ENCODE assay signal across 8 mouse cellular contexts in the genomic region with DNA sequence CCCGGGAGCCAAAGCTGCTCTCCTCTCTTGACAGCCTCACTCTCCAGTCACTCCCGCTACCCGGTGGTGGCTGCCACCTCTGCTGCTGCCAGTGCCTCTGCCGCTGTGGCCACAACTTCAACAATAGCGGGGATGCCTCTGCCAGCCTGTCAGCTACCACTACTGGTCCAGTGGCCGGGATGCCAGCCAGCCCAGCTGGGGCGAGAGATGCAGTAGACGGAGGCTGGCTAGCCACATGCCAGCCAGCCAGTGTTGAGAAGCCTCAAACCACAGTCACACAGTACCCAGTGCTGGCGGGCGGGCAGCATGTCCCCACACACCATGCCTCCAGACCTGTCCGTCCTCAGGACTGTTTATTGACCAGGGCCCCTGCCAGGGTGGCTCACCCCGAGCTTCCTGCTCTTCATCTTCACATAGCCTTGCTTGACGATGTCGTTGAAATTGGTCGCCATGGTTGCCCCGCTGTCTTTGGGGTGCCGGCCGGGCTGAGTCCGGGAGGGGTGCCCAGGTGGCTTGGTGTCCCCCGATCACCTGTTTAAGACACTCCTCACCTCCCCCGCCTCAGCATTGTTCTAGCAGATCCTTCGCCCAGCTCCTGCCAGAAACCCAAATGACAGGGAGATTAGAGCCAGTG. TPM values are rescaled to one million over a fixed set of nuclear protein-coding genes. Genes with fewer than 3 reads are reported as not detected.
A peak's percentile ranks its signal among the peaks of the same experiment; 100 is the strongest.
DNase-seq lines count a peak whose midpoint lies in the region; ATAC-seq and TF ChIP-seq lines count a peak whose summit lies in the region.

No protein-coding gene starts in this region.

- TF ChIP-seq CTCF in liver, postnatal 0 days (IDR thresholded peaks at IDR 0.05; ENCODE audit: low read depth): no peak

- H3K27me3 ChIP-seq in forebrain, embryonic 16.5 days (replicated peaks; ENCODE audit: control insufficient read depth, insufficient read depth, low read length): no peaks in the 10 kb centered on the region
- peaks cover 5% of the 10 kb centered on the region; the same call in 1 of the 2 replicates for H3K27me3 ChIP-seq in kidney, embryonic 16.5 days (ENCODE audit: insufficient read depth, low read length)
- H3K27me3 ChIP-seq in liver, postnatal 0 days (ENCODE audit: insufficient read depth, low read length): peaks cover 26% of the 10 kb centered on the region
- H3K27me3 ChIP-seq in neural tube, embryonic 13.5 days: peaks cover 22% of the 10 kb centered on the region

- ATAC-seq in forebrain, embryonic 16.5 days: peak; percentile 47
- ATAC-seq in kidney, embryonic 16.5 days (ENCODE audit: low FRiP score, low TSS enrichment): peak; percentile 21
- no peak for ATAC-seq in liver, postnatal 0 days
- ATAC-seq in neural tube, embryonic 13.5 days (ENCODE audit: low read depth): peak; percentile 66

- H3K9me3 ChIP-seq in forebrain, embryonic 16.5 days (ENCODE audit: control insufficient read depth, low read length): no peaks in the 10 kb centered on the region
- no peaks in the 10 kb centered on the region for H3K9me3 ChIP-seq in kidney, embryonic 16.5 days (ENCODE audit: low read length)
- no peaks in the 10 kb centered on the region for H3K9me3 ChIP-seq in liver, postnatal 0 days (ENCODE audit: low read length)
- H3K9me3 ChIP-seq in neural tube, embryonic 13.5 days: no peaks in the 10 kb centered on the region

- no peak for TF ChIP-seq EP300 in liver, postnatal 0 days (IDR thresholded peaks at IDR 0.05; ENCODE audit: low read depth)

- peaks cover 9% of the 10 kb centered on the region; the same call in 1 of the 2 replicates for H3K36me3 ChIP-seq in forebrain, embryonic 16.5 days (ENCODE audit: control insufficient read depth, insufficient read depth)
- H3K36me3 ChIP-seq in kidney, embryonic 16.5 days (ENCODE audit: insufficient read depth, low read length): peaks cover 18% of the 10 kb centered on the region
- H3K36me3 ChIP-seq in liver, postnatal 0 days (replicated peaks; ENCODE audit: insufficient read depth, low read length): 0 out of 2 replicates have a peak, but pooled peaks cover 8% of the 10 kb centered on the region
- H3K36me3 ChIP-seq in neural tube, embryonic 13.5 days: peaks cover 21% of the 10 kb centered on the region

- peak overlapping the region; percentile 66 for H3K4me3 ChIP-seq in forebrain, embryonic 16.5 days (replicated peaks; ENCODE audit: low read length)
- peak overlapping the region; percentile 57 for H3K4me3 ChIP-seq in kidney, embryonic 16.5 days (ENCODE audit: low read length)
- H3K4me3 ChIP-seq in liver, postnatal 0 days (ENCODE audit: low read depth, low read length): peak overlapping the region; percentile 24
- peak overlapping the region; percentile 70 for H3K4me3 ChIP-seq in neural tube, embryonic 13.5 days

- peaks cover 55% of the 10 kb centered on the region for H3K4me1 ChIP-seq in forebrain, embryonic 16.5 days (replicated peaks; ENCODE audit: control insufficient read depth, insufficient read depth, low read length)
- H3K4me1 ChIP-seq in kidney, embryonic 16.5 days (ENCODE audit: insufficient read depth, low read length): peaks cover 52% of the 10 kb centered on the region
- peaks cover 21% of the 10 kb centered on the region for H3K4me1 ChIP-seq in liver, postnatal 0 days (ENCODE audit: insufficient read depth)
- peaks cover 73% of the 10 kb centered on the region for H3K4me1 ChIP-seq in neural tube, embryonic 13.5 days (replicated peaks)

- H3K27ac ChIP-seq in forebrain, embryonic 16.5 days (ENCODE audit: low read length): peak overlapping the region; percentile 70
- H3K27ac ChIP-seq in kidney, embryonic 16.5 days (ENCODE audit: low read length): peak overlapping the region; percentile 83
- H3K27ac ChIP-seq in liver, postnatal 0 days (ENCODE audit: low read depth): no peak overlapping the region
- peak overlapping the region; percentile 81 for H3K27ac ChIP-seq in neural tube, embryonic 13.5 days (replicated peaks)

- WGBS in forebrain, embryonic 16.5 days: under 1% methylated on average over 22 of the region's 22 CpGs
- WGBS in kidney, embryonic 16.5 days: 1% methylated on average over 22 of the region's 22 CpGs
- 5% methylated on average over 19 of the region's 22 CpGs for WGBS in liver, postnatal 0 days (ENCODE audit: insufficient replicate concordance)
- 2% methylated on average over 22 of the region's 22 CpGs for WGBS in neural tube, embryonic 13.5 days

- DNase-seq in embryo, embryonic 11 days: peak; percentile 17
- DNase-seq in embryo, embryonic 10.5 days (ENCODE audit: low spot score): no peak
- DNase-seq in adipocyte (ENCODE audit: low spot score): peak; percentile 24
- DNase-seq in liver, postnatal 0 days: no peak
- no peak for DNase-seq in spleen, postnatal 10 days (ENCODE audit: low spot score in 2 of 2)

- H3K4me2 ChIP-seq in forebrain, embryonic 16.5 days (ENCODE audit: low read length): peak overlapping the region; percentile 77
- peak overlapping the region; percentile 97 for H3K4me2 ChIP-seq in kidney, embryonic 16.5 days (replicated peaks; ENCODE audit: low read depth, low read length)
- H3K4me2 ChIP-seq in liver, postnatal 0 days (ENCODE audit: low read depth, low read length): peak overlapping the region; percentile 62
- H3K4me2 ChIP-seq in neural tube, embryonic 13.5 days: peak overlapping the region; percentile 94

- H3K9ac ChIP-seq in forebrain, embryonic 16.5 days (replicated peaks; ENCODE audit: low read depth, low read length): peak overlapping the region; percentile 77
- H3K9ac ChIP-seq in kidney, embryonic 16.5 days (replicated peaks; ENCODE audit: low read length): peak overlapping the region; percentile 67
- H3K9ac ChIP-seq in liver, postnatal 0 days (replicated peaks): peak overlapping the region; percentile 11; the same call in 1 of the 2 replicates
- peak overlapping the region; percentile 89 for H3K9ac ChIP-seq in neural tube, embryonic 13.5 days

RNA-seq across cellular contexts. Expression of a gene that starts 5.5 kb away (rescaled TPM):
- polyA plus RNA-seq in forebrain, embryonic 16.5 days (2015; fragmentation: Nextera tagmentation; extraction: Ambion mirVana): 75.3 and 81.4 TPM in 2 replicates
- 34.8 and 39.3 TPM in 2 replicates for polyA plus RNA-seq in kidney, embryonic 16.5 days (2015; fragmentation: Nextera tagmentation; extraction: Ambion mirVana)
- 3.5 and 4.5 TPM in 2 replicates for polyA plus RNA-seq in liver, postnatal 0 days (2015; fragmentation: Nextera tagmentation; extraction: Ambion mirVana)
- polyA plus RNA-seq in neural tube, embryonic 13.5 days (2015; fragmentation: Nextera tagmentation; extraction: Ambion mirVana): 80.2 and 103 TPM in 2 replicates

RNA-seq across cellular contexts. Expression of a gene that starts 13.3 kb away (rescaled TPM):
- polyA plus RNA-seq in forebrain, embryonic 16.5 days (2015; fragmentation: Nextera tagmentation; extraction: Ambion mirVana): 150 and 153 TPM in 2 replicates
- polyA plus RNA-seq in kidney, embryonic 16.5 days (2015; fragmentation: Nextera tagmentation; extraction: Ambion mirVana): 157 and 179 TPM in 2 replicates
- 50.6 and 52.1 TPM in 2 replicates for polyA plus RNA-seq in liver, postnatal 0 days (2015; fragmentation: Nextera tagmentation; extraction: Ambion mirVana)
- polyA plus RNA-seq in neural tube, embryonic 13.5 days (2015; fragmentation: Nextera tagmentation; extraction: Ambion mirVana): 116 and 125 TPM in 2 replicates

RNA-seq across cellular contexts. Expression of a gene that starts 32.4 kb away (rescaled TPM):
- 119 and 148 TPM in 2 replicates for polyA plus RNA-seq in forebrain, embryonic 16.5 days (2015; fragmentation: Nextera tagmentation; extraction: Ambion mirVana)
- polyA plus RNA-seq in kidney, embryonic 16.5 days (2015; fragmentation: Nextera tagmentation; extraction: Ambion mirVana): 125 and 131 TPM in 2 replicates
- 36.5 and 39.4 TPM in 2 replicates for polyA plus RNA-seq in liver, postnatal 0 days (2015; fragmentation: Nextera tagmentation; extraction: Ambion mirVana)
- polyA plus RNA-seq in neural tube, embryonic 13.5 days (2015; fragmentation: Nextera tagmentation; extraction: Ambion mirVana): 178 and 204 TPM in 2 replicates

RNA-seq across cellular contexts. Expression of a gene that starts 32.5 kb away (rescaled TPM):
- polyA plus RNA-seq in forebrain, embryonic 16.5 days (2015; fragmentation: Nextera tagmentation; extraction: Ambion mirVana): 56.8 and 60.7 TPM in 2 replicates
- 100 and 110 TPM in 2 replicates for polyA plus RNA-seq in kidney, embryonic 16.5 days (2015; fragmentation: Nextera tagmentation; extraction: Ambion mirVana)
- polyA plus RNA-seq in liver, postnatal 0 days (2015; fragmentation: Nextera tagmentation; extraction: Ambion mirVana): 65.6 and 66.1 TPM in 2 replicates
- polyA plus RNA-seq in neural tube, embryonic 13.5 days (2015; fragmentation: Nextera tagmentation; extraction: Ambion mirVana): 57.7 and 64.4 TPM in 2 replicates

RNA-seq across cellular contexts. Expression of a gene that starts 47.3 kb away (rescaled TPM):
- 4.6 and 5.7 TPM in 2 replicates for polyA plus RNA-seq in forebrain, embryonic 16.5 days (2015; fragmentation: Nextera tagmentation; extraction: Ambion mirVana)
- polyA plus RNA-seq in kidney, embryonic 16.5 days (2015; fragmentation: Nextera tagmentation; extraction: Ambion mirVana): 20.1 and 21.0 TPM in 2 replicates
- polyA plus RNA-seq in liver, postnatal 0 days (2015; fragmentation: Nextera tagmentation; extraction: Ambion mirVana): 1.3 and 1.5 TPM in 2 replicates
- 8.1 and 10.1 TPM in 2 replicates for polyA plus RNA-seq in neural tube, embryonic 13.5 days (2015; fragmentation: Nextera tagmentation; extraction: Ambion mirVana)

Comparison
In these comparisons a context has a peak if more than half of its experiments do, and no peak if none do; other contexts are left out.
1. DNase-seq: peak in embryo, embryonic 11 days (single experiment) and adipocyte (single experiment); none in embryo, embryonic 10.5 days (single experiment), liver, postnatal 0 days (single experiment) and spleen, postnatal 10 days (0 of 2).
2. H3K9ac ChIP-seq: peak in every context shown above with its lines; median percentile 89 in neural tube, embryonic 13.5 days; 77 in forebrain, embryonic 16.5 days; 67 in kidney, embryonic 16.5 days; 11 in liver, postnatal 0 days.
3. Peak in every context shown above with its lines, with median percentiles within 50 percentile points of each other: H3K4me2 ChIP-seq and H3K4me3 ChIP-seq.